ENCODE assay signal across 10 mouse cellular contexts in the genomic region with DNA sequence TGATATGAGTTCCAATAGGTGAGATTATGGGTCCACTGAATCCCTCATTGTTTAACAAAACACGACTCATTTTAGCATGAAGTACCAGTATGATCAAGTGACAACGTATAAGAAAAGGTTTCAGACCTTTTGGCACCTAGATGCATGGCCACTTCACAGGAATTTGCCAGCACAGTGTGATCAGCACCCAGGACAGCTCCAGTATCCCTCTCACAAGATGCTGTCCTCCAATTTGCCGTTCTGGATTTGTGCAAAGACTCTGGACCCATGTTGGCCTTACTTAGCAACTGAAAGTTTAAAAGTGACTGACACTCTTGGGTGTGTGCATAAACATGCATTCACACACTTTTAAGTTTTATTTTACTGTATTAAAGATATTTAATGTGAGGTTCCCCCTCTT.
DNase-seq lines count a peak whose midpoint lies in the region; ATAC-seq and TF ChIP-seq lines count a peak whose summit lies in the region.
"Had no signal": no experiment of that assay in that cellular context is flagged by ENCODE, and none has a peak within 500 bp of the region (broad histone marks: within the 10 kb centered on the region; RNA-seq: fewer than 3 reads in every experiment).

No protein-coding gene starts in this region.

- no peaks in the 10 kb centered on the region for H3K4me1 ChIP-seq in kidney, adult 2 months (ENCODE audit: control insufficient read depth, insufficient read depth, low read length)
- peaks cover 5% of the 10 kb centered on the region; the same call in 1 of the 2 replicates for H3K4me1 ChIP-seq in forebrain, embryonic 14.5 days (ENCODE audit: control insufficient read depth, insufficient read depth, low read length)
- H3K4me1 ChIP-seq: liver, embryonic 13.5 days had no signal

- no peak overlapping the region for H3K27ac ChIP-seq in kidney, adult 2 months (ENCODE audit: insufficient read depth, low read depth, low read length)
- no peak overlapping the region for H3K27ac ChIP-seq in forebrain, embryonic 14.5 days (ENCODE audit: low read depth, low read length)
- H3K27ac ChIP-seq: layer of hippocampus, adult 2 months; liver, embryonic 13.5 days had no signal

- no peaks in the 10 kb centered on the region for H3K36me3 ChIP-seq in kidney, adult 2 months (ENCODE audit: control insufficient read depth, insufficient read depth, low read length)
- H3K36me3 ChIP-seq in forebrain, embryonic 14.5 days (ENCODE audit: control insufficient read depth, insufficient read depth, low read length): no peaks in the 10 kb centered on the region
- H3K36me3 ChIP-seq: liver, embryonic 13.5 days had no signal

- H3K4me2 ChIP-seq in forebrain, embryonic 14.5 days (ENCODE audit: low read length): no peak overlapping the region
- H3K4me2 ChIP-seq: liver, embryonic 13.5 days had no signal

- no peak overlapping the region for H3K4me3 ChIP-seq in kidney, adult 2 months (ENCODE audit: insufficient read depth, low read depth, low read length)
- H3K4me3 ChIP-seq in forebrain, embryonic 14.5 days (ENCODE audit: low read depth, low read length): no peak overlapping the region
- H3K4me3 ChIP-seq: layer of hippocampus, adult 2 months; liver, embryonic 13.5 days had no signal

- no peak for ATAC-seq in cerebellum, adult (ENCODE audit: insufficient number of reproducible peaks, low FRiP score, low TSS enrichment)
- ATAC-seq in forebrain, embryonic 14.5 days: no peak

- TF ChIP-seq POLR2A in kidney, adult 2 months (IDR thresholded peaks at IDR 0.05; ENCODE audit: low read depth, low read length): no peak

- DNase-seq in kidney, adult 2 months: peak; percentile 6
- DNase-seq in kidney, adult 18-20 months: no peak
- DNase-seq in 416B (ENCODE audit: low read depth) (peak; percentile 1), NIH3T3 (ENCODE audit: low read depth) (peak; percentile 48)
- peak; percentile 69 for DNase-seq in kidney, postnatal 10 days
- DNase-seq in right cerebral cortex, postnatal 25 days: no peak
- DNase-seq in forebrain, embryonic 14.5 days (ENCODE audit: low spot score): no peak
- DNase-seq: liver, embryonic 13.5 days had no signal

- no peaks in the 10 kb centered on the region for H3K9me3 ChIP-seq in forebrain, embryonic 14.5 days (replicated peaks; ENCODE audit: control insufficient read depth, low read length)
- H3K9me3 ChIP-seq: liver, embryonic 13.5 days had no signal

- WGBS in kidney, adult 2 months: 10% methylated on average over 3 of the region's 3 CpGs
- 41% methylated on average over 3 of the region's 3 CpGs for WGBS in forebrain, embryonic 14.5 days

- no peak for TF ChIP-seq CTCF in kidney, adult 2 months (conservative IDR thresholded peaks at IDR 0.05; ENCODE audit: insufficient read depth, insufficient read length, low read depth, low read length)

- no peak overlapping the region for H3K9ac ChIP-seq in forebrain, embryonic 14.5 days (ENCODE audit: low read length)
- H3K9ac ChIP-seq: liver, embryonic 13.5 days had no signal

- no peaks in the 10 kb centered on the region for H3K27me3 ChIP-seq in kidney, adult 2 months (replicated peaks; ENCODE audit: control insufficient read depth, insufficient read depth, low read length)
- H3K27me3 ChIP-seq in forebrain, embryonic 14.5 days (replicated peaks; ENCODE audit: control insufficient read depth, insufficient read depth, low read length): no peaks in the 10 kb centered on the region
- H3K27me3 ChIP-seq: liver, embryonic 13.5 days had no signal

Comparison
In these comparisons a context has a peak if more than half of its experiments do, and no peak if none do; other contexts are left out.
1. DNase-seq: peak in kidney, adult 2 months (single experiment), 416B (single experiment), NIH3T3 (single experiment) and kidney, postnatal 10 days (single experiment); none in kidney, adult 18-20 months (single experiment), right cerebral cortex, postnatal 25 days (single experiment) and forebrain, embryonic 14.5 days (single experiment).